Mouse (Mus musculus) cerebellum, adult 9-10 months (tissue): ENCODE results near the gene Fbxw9.
"Not testable (repeated sequence)": the region's sequence is repeated elsewhere in the genome, so short reads cannot be mapped to it uniquely, and the experiment has no call there.

ENCODE experiments used
- DNase-seq: peaks from one replicate; pipeline ENCODE4 v3.0.0; 2022

The Fbxw9 gene

GRCm38 (mm10) chr8:85037681-85038531 lies 21.9 kb upstream of the Fbxw9 start:
- peak; percentile 62 for DNase-seq

DNA sequence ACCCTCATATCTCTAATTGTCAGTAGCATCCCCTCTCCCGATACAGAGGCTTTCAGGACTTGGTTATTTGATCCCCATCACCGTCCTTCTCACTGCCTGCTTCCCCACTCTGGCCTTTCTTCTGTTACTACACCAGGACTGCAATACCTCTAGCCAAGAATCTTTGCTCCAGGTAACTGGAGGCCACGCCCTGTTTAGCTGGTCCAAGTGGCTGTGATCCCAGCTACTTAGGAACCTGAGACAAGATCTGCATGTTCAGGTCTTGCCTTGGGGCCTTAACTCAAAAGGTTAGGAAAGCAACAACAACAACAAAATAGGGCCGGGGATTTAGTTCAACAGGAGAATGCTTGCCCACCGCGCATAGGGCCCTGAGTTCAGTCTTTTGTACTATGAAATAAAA lies 16.2 kb upstream of the Fbxw9 start:
- no peak for DNase-seq

DNA sequence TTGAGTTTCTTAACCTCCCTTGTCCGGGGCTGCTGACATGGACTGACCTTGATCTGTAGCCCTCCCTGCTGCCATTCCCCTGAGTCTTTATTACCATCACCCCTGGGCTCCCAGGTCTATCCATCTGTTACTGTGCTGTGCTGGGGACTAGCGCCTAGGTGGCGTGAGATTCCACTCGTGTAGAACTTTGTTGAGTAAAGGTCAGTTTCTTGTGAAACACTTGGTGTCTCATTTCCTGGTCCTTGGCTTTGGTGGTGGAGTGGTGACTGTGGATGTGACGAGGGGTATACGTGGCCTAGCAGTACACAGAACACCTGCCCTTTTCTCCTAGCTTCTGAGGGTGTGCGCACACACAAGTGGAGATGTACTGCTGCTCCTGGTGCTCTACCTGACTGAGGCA lies 2.5 kb upstream of the Fbxw9 start:
- no peak for DNase-seq

GRCm38 (mm10) chr8:85062603-85063002 lies 2.7 kb downstream of the Fbxw9 start:
- DNase-seq: no peak

DNA sequence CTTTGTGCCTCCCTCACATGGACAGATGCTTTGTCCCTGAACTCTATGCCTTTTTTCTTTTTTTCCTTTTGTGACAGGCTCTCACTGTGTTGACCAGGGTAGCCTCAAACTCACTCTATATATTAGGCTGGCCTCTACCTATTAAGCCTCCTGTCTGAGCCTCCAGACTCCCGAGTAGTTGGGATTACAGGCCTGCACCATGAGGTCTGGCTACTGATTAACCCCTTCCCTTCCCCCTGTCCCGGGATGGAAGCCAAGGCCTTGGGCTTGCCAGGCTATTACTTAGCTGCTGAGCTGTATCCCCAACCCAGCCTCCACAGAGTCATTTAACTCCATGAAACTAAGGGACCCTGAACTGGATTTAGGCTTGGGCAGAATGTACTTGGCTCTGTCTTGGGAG lies 5.4 kb downstream of the Fbxw9 start:
- DNase-seq: no peak

- no peak for DNase-seq
Observed at GRCm38 (mm10) chr8:85067155-85067554, 7.3 kb downstream of the Fbxw9 start.

DNA sequence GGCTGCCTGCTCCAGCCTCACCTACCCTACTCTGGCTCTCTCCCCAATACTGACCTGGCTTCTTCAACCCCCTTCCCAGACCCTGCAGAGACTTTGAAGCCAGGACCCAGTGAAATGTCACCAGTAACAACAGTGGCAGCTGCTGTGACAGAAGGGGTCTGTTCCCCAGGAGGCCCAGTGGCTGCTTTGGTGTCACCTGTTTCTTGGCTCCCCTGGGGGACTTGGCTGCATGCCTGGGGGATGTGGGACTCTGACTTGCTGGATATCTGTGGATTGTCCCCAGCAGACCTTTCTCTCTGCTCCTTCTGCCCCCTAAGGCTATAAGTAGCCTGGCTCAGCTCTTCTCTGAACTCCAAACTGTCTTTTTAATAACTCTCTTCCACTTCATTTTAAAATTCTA lies 8.1 kb downstream of the Fbxw9 start, which contains the start of gene Gm5741:
Gene Gm5741 (minus strand): TSS at position 1 of the 400 bp plus-strand sequence.
- DNase-seq: no peak

DNA sequence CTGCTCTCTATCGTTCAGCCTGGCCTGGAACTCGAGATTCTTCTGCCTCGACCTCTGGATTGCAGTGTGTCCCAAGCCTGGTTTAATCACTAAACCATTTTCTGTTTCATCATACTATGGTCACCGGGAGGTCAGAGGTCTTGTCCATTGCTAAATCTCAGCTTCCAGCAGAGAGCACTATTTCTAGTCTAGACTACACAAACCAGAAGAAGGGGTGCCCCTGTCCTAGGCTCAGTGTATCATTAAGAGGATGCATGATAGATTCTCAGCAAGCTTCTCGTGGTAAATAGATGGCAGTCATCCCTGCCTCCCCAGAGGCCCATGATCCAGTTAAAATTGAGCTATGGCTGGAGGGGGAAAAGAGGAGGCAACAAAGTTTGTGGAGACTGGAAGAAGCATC lies 11.2 kb downstream of the Fbxw9 start:
- no peak for DNase-seq

- peak; percentile 90 for DNase-seq
Observed at GRCm38 (mm10) chr8:85071514-85072281, 11.8 kb downstream of the Fbxw9 start, which contains the start of gene Dhps. Gene Dhps (plus strand): TSS chr8:85071757.

- DNase-seq: no peak
Observed at GRCm38 (mm10) chr8:85072364-85072929, 12.6 kb downstream of the Fbxw9 start.

DNA sequence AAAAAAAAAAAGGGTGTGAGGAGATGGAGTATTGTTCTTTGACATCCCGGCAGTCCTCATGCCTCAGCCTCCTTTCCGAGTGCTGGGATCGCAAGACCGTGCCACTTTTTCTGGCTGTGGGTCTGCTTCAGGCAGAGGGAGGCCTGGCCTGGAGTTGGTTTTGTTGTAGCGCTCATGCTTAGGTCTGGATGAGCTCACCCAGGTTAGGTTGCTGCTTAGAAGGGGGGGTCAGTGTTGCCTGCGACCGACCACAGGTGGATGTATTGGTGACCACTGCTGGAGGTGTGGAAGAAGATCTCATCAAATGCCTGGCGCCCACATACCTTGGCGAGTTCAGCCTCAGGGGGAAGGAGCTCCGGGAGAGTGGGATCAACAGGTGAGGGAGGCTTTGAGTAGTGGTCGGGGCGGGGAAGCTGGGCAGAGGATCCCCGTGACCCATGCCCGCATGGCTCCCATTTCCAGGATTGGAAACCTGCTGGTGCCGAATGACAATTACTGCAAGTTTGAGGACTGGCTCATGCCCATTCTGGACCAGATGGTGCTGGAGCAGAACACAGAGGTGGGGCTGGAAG lies 13.3 kb downstream of the Fbxw9 start:
- DNase-seq: peak; percentile 49

DNA sequence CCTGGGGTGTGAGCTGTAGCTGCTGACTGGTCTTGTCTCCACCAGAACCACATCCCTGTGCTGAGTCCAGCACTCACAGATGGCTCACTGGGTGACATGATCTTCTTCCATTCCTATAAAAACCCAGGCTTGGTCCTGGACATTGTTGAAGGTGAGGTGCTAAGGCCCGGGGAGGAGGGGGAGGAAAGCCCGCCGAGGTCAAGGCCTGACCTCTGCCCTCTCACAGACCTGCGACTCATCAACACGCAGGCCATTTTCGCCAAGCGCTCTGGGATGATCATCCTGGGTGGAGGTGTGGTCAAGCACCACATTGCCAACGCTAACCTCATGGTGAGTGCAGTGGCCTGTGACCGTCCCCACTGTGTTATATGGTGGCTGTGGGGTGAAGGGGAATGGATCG lies 14.3 kb downstream of the Fbxw9 start:
- DNase-seq: peak; percentile 40

DNA sequence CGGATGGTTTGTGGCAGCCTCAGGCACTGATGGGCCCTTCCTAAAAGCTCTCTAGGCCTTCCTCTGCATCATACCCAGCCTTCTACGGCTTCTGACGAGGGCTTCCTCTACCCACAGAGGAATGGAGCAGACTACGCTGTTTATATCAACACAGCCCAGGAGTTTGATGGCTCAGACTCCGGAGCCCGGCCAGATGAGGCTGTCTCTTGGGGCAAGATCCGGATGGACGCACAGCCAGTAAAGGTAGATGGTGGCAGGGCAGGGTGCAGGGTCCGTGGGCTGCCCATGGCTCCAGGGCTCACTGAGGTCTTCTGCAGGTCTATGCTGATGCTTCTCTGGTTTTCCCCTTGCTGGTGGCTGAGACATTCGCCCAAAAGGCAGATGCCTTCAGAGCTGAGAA lies 14.8 kb downstream of the Fbxw9 start:
- DNase-seq: peak; percentile 23

DNA sequence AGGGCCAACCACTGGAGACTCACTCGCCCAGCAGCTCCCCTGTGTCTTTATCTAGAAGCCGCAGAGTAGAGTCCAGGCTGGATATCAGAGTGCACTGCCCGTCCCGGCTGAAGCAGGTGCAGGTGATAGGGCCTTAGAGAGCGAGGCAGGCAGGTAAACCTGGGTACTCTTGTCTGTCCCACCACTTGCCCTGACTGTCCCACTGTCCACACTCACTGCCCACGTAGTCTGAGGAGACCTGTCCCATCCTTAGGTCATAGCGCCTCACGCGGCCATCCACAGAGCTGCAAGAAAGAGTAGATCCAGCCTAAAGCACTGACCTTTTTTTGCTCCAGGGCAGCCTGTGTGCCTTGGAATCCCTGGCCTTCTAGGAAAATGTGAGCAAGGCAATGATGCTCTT lies 16.1 kb downstream of the Fbxw9 start:
- DNase-seq: peak; percentile 58

DNA sequence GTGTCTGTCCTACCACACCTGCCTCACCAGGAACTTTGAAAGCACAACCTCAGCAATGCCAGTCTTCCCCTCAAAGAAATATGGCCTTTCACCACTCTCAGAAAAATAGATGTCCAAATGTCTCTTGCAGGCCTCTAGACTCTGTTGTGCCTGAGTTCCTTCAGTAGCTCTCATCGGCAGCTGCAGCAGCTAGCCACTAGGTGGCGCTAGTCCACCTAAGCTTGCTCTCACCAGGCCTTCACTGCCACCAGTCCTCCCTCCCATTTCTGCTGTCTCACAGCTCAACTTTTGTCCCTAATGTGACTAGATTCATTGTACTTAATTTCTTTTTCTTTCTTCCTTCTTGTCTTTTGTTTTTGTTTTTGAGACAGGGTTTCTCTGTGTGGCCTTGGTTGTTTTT lies 17.1 kb downstream of the Fbxw9 start:
- peak; percentile 83 for DNase-seq

GRCm38 (mm10) chr8:85080214-85080531 lies 20.3 kb downstream of the Fbxw9 start:
- DNase-seq: no peak

GRCm38 (mm10) chr8:85080532-85081215 lies 20.8 kb downstream of the Fbxw9 start, which contains the start of gene Wdr83os:
Gene Wdr83os (plus strand): TSS chr8:85080740.
- DNase-seq: peak; percentile 74

GRCm38 (mm10) chr8:85081216-85081555 lies 21.3 kb downstream of the Fbxw9 start, which contains the start of gene Wdr83:
Gene Wdr83 (minus strand): TSS chr8:85081306.
- no peak for DNase-seq

DNA sequence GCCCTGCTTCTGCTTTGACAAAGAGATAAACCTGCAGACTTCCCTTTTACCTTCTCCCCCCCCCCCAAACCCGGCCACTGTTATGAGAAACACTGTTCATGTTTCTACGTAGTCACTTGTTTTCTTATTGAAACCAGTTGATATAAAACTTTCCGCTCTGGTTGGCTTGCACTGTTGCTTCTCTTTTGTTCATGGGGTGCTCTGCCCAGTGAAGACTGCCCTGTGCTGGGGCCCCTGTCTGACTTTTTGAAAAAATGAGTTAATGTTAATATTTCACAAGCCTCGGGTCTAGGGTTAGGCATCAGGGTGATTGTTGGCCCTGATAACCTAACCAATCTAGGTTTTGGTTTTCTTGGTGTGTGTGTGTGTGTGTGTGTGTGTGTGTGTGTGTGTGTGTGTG lies 22.3 kb downstream of the Fbxw9 start:
- DNase-seq: not testable (repeated sequence)

DNA sequence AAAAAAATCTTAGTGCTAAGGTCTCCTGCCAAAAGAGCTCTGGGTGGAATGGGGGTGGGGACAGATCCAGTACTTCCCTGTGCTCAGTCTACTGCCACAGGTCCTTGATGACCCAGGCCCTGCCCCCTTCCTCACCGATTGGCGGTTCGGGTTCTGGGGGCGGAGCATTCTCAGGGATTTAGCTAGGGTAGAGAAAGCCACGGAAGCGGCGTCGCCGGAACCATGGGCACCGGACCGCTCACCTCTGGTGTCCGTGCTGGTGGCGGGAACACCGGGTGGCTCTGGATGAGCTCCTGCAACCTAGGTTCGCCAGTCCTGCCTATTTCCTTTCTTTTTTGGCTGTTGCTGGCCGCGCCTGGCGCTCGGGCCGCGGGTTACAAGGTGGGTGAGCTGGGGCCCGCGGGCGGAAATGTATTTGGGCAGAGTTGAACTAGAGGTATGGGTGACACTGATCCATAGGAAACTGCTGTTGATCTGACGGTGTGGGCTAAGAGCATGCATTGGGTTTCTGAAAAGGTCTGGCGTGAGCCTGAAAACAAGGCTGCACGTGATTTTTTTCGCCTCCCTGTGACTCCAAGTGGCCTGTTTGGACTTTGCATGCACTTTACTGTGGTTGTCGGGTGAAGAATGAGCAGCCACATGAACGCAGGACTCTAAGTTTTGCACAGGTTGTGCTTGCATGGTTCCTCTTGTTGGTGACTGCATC lies 23.4 kb downstream of the Fbxw9 start, which contains the start of gene Man2b1:
Gene Man2b1 (plus strand): TSS at position 163 of the 706 bp plus-strand sequence.
- DNase-seq: peak; percentile 88

GRCm38 (mm10) chr8:85084633-85085032 lies 24.8 kb downstream of the Fbxw9 start:
- no peak for DNase-seq

DNA sequence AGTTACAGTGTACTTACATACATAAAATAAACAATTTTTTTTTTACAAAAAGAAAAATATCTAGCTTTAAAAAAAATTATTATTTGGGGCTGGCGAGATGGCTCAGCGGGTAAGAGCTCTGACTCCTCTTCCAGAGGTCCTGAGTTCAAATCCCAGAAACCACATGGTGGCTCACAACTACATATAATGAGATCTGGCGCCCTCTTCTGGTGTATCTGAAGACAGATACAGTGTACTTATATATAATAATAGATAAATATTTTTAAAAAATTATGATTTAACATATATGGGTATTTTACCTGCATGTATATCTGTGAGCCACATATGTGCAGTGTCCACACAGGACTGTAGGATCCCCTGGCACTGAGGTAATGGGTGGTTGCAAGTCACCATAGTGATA lies 26.4 kb downstream of the Fbxw9 start:
- DNase-seq: no peak
